Mouse (Mus musculus) heart, adult 9 months (tissue): ENCODE results near the gene Cdhr1.

Experiments used
- DNase-seq, 2 experiments: peaks; one replicate each; pipeline ENCODE4 v3.0.0; 2022; ENCODE audit warnings: low spot score in 2 of 2

Gene Cdhr1

GRCm38 (mm10) chr14:37080724-37081123, 17.4 kb downstream of the Cdhr1 start:
- no peak for DNase-seq

- DNase-seq: no peak
Measured at GRCm38 (mm10) chr14:37068516-37068915, 29.6 kb downstream of the Cdhr1 start.

- no peak for DNase-seq
Measured at GRCm38 (mm10) chr14:37067629-37068028, 30.5 kb downstream of the Cdhr1 start, which contains the start of gene Lrit2. Gene Lrit2, plus strand, starts transcription at chr14:37067929.

GRCm38 (mm10) chr14:37066636-37067035, 31.5 kb downstream of the Cdhr1 start:
- DNase-seq: no peak

GRCm38 (mm10) chr14:37064849-37065248, 33.3 kb downstream of the Cdhr1 start:
- no peak for DNase-seq

GRCm38 (mm10) chr14:37048914-37049410, 49.2 kb downstream of the Cdhr1 start, which contains the start of gene Rgr:
Gene Rgr, minus strand, starts transcription at chr14:37048964.
- DNase-seq: no peak

- DNase-seq: no peak
Measured at GRCm38 (mm10) chr14:37034432-37034831, 63.7 kb downstream of the Cdhr1 start.

GRCm38 (mm10) chr14:37033241-37033640, 64.9 kb downstream of the Cdhr1 start:
- DNase-seq: peak; percentile 28 to 59

- no peak for DNase-seq
Measured at GRCm38 (mm10) chr14:37032481-37033104, 65.6 kb downstream of the Cdhr1 start.

GRCm38 (mm10) chr14:37028555-37028954, 69.6 kb downstream of the Cdhr1 start:
- no peak for DNase-seq

- no peak for DNase-seq
Measured at GRCm38 (mm10) chr14:37027951-37028350, 70.2 kb downstream of the Cdhr1 start.
